Mouse (Mus musculus): ENCODE data around the gene Stk11. TPM values are rescaled to one million over a fixed set of nuclear protein-coding genes. Genes with fewer than 3 reads are reported as not detected.

Gene Stk11
- total and polyA plus RNA-seq, 2 experiments = 71.5 to 110 TPM

GRCm38 (mm10) chr10:80131952-80132350, 16.3 kb downstream of the Stk11 start:
- Histone ChIP-seq H3K4me3 (ENCODE audit: insufficient read depth, low read depth, low read length) (no peak overlapping the region), H3K79me2 (ENCODE audit: control insufficient read depth, insufficient read depth, low read length) (peaks cover 7% of the 10 kb centered on the region), H3K4me1 (ENCODE audit: control insufficient read depth, insufficient read depth, low read length) (peaks cover 28% of the 10 kb centered on the region), H3K36me3 (ENCODE audit: control insufficient read depth, insufficient read depth, low read length) (peaks cover 3% of the 10 kb centered on the region; the same call in 1 of the 2 replicates), H3K27me3 (ENCODE audit: control insufficient read depth, insufficient read depth, low read length) (no peaks in the 10 kb centered on the region), H3K27ac (replicated peaks; ENCODE audit: insufficient read depth, low read depth, low read length) (no peak overlapping the region), H3K9ac (ENCODE audit: low read depth, low read length) (no peak overlapping the region)
- 90% methylated on average over 27 of the region's 27 CpGs for WGBS
- no peak for TF ChIP-seq CTCF (IDR thresholded peaks at IDR 0.05; ENCODE audit: low read depth, low read length)
- TF ChIP-seq POLR2A (IDR thresholded peaks at IDR 0.05; ENCODE audit: extremely low read depth, insufficient read depth, low read length) = no peak
- no peak for DNase-seq (ENCODE audit: extremely low read depth, low read depth, low spot score)

GRCm38 (mm10) chr10:80133226-80133849, 17.7 kb downstream of the Stk11 start:
- no peak for TF ChIP-seq POLR2A (IDR thresholded peaks at IDR 0.05; ENCODE audit: extremely low read depth, insufficient read depth, low read length)
- TF ChIP-seq CTCF (IDR thresholded peaks at IDR 0.05; ENCODE audit: low read depth, low read length) = peak; percentile 44
- Histone ChIP-seq H3K4me3 (ENCODE audit: insufficient read depth, low read depth, low read length) (no peak overlapping the region), H3K27me3 (ENCODE audit: control insufficient read depth, insufficient read depth, low read length) (no peaks in the 10 kb centered on the region), H3K36me3 (ENCODE audit: control insufficient read depth, insufficient read depth, low read length) (no peaks in the 10 kb centered on the region; the same call in 1 of the 2 replicates), H3K79me2 (ENCODE audit: control insufficient read depth, insufficient read depth, low read length) (peaks cover 7% of the 10 kb centered on the region; the same call in 1 of the 2 replicates), H3K27ac (replicated peaks; ENCODE audit: insufficient read depth, low read depth, low read length) (no peak overlapping the region), H3K4me1 (ENCODE audit: control insufficient read depth, insufficient read depth, low read length) (peaks cover 36% of the 10 kb centered on the region), H3K9ac (ENCODE audit: low read depth, low read length) (no peak overlapping the region)
- WGBS = 39% methylated on average over 8 of the region's 8 CpGs
- DNase-seq (ENCODE audit: extremely low read depth, low read depth, low spot score) = no peak

GRCm38 (mm10) chr10:80134421-80134820, 18.8 kb downstream of the Stk11 start:
- peaks cover 7% of the 10 kb centered on the region; the same call in 1 of the 2 replicates for H3K79me2 ChIP-seq (ENCODE audit: control insufficient read depth, insufficient read depth, low read length)
- H3K27me3 ChIP-seq (ENCODE audit: control insufficient read depth, insufficient read depth, low read length) = no peaks in the 10 kb centered on the region
- no peak overlapping the region for H3K9ac ChIP-seq (ENCODE audit: low read depth, low read length)
- WGBS = 86% methylated on average over 9 of the region's 9 CpGs
- peaks cover 31% of the 10 kb centered on the region for H3K4me1 ChIP-seq (ENCODE audit: control insufficient read depth, insufficient read depth, low read length)
- no peak overlapping the region for H3K4me3 ChIP-seq (ENCODE audit: insufficient read depth, low read depth, low read length)
- no peak for TF ChIP-seq POLR2A (IDR thresholded peaks at IDR 0.05; ENCODE audit: extremely low read depth, insufficient read depth, low read length)
- no peak for DNase-seq (ENCODE audit: extremely low read depth, low read depth, low spot score)
- H3K36me3 ChIP-seq (ENCODE audit: control insufficient read depth, insufficient read depth, low read length) = no peaks in the 10 kb centered on the region
- H3K27ac ChIP-seq (replicated peaks; ENCODE audit: insufficient read depth, low read depth, low read length) = no peak overlapping the region

GRCm38 (mm10) chr10:80135161-80135560, 19.6 kb downstream of the Stk11 start:
- Histone ChIP-seq H3K9ac (ENCODE audit: low read depth, low read length) (no peak overlapping the region), H3K79me2 (ENCODE audit: control insufficient read depth, insufficient read depth, low read length) (peaks cover 7% of the 10 kb centered on the region; the same call in 1 of the 2 replicates), H3K27me3 (ENCODE audit: control insufficient read depth, insufficient read depth, low read length) (no peaks in the 10 kb centered on the region), H3K4me1 (ENCODE audit: control insufficient read depth, insufficient read depth, low read length) (peaks cover 25% of the 10 kb centered on the region), H3K27ac (replicated peaks; ENCODE audit: insufficient read depth, low read depth, low read length) (no peak overlapping the region), H3K36me3 (ENCODE audit: control insufficient read depth, insufficient read depth, low read length) (no peaks in the 10 kb centered on the region), H3K4me3 (ENCODE audit: insufficient read depth, low read depth, low read length) (no peak overlapping the region)
- no peak for TF ChIP-seq POLR2A (IDR thresholded peaks at IDR 0.05; ENCODE audit: extremely low read depth, insufficient read depth, low read length)
- TF ChIP-seq CTCF (IDR thresholded peaks at IDR 0.05; ENCODE audit: low read depth, low read length) = no peak
- 86% methylated on average over 10 of the region's 10 CpGs for WGBS
- no peak for DNase-seq (ENCODE audit: extremely low read depth, low read depth, low spot score)

DNA sequence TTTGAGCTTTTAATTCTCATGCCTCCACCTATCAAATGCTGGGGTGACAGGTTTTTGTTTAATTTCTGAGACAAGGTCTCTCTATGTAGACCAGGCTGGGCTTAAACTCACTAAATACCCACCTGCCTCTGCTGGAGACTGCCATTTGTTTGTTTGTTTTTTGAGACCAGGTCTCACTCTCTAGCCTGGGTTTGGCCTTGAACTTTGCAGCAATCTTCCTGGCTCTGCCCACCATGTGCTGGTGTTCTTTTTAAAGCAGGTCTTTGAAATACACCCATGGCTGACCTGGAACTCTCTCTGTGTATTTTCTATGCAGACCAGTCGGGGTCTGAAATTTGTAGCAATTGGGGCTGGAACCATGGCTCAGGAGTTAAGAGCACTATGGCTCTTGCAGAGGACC, 20.0 kb downstream of the Stk11 start:
- Histone ChIP-seq H3K36me3 (ENCODE audit: control insufficient read depth, insufficient read depth, low read length) (no peaks in the 10 kb centered on the region), H3K27ac (replicated peaks; ENCODE audit: insufficient read depth, low read depth, low read length) (no peak overlapping the region), H3K27me3 (ENCODE audit: control insufficient read depth, insufficient read depth, low read length) (no peaks in the 10 kb centered on the region), H3K4me3 (ENCODE audit: insufficient read depth, low read depth, low read length) (no peak overlapping the region), H3K4me1 (ENCODE audit: control insufficient read depth, insufficient read depth, low read length) (peaks cover 23% of the 10 kb centered on the region), H3K9ac (ENCODE audit: low read depth, low read length) (no peak overlapping the region), H3K79me2 (ENCODE audit: control insufficient read depth, insufficient read depth, low read length) (peaks cover 7% of the 10 kb centered on the region; the same call in 1 of the 2 replicates)
- peak; percentile 68 for DNase-seq (ENCODE audit: extremely low read depth, low read depth, low spot score)
- 62% methylated on average over 1 of the region's 1 CpGs for WGBS
- TF ChIP-seq POLR2A (IDR thresholded peaks at IDR 0.05; ENCODE audit: extremely low read depth, insufficient read depth, low read length) = no peak
- no peak for TF ChIP-seq CTCF (IDR thresholded peaks at IDR 0.05; ENCODE audit: low read depth, low read length)

Data from liver, adult 2 months (tissue).